Mouse (Mus musculus) hindbrain, embryonic 12.5 days (tissue): ENCODE results near the gene Golm1. TPM values are rescaled to one million over a fixed set of nuclear protein-coding genes. Genes with fewer than 3 reads are reported as not detected.

Experiments used
- ATAC-seq: fragments of 200-750 bp; cut with Nextera tagmentation; 2 replicates; pipeline ENCODE4 v1.8.0; 2017; ENCODE audit warnings: moderate TSS enrichment; ENCODE audit not compliant: low FRiP score
- H3K27ac ChIP-seq: fragments of 300-500 bp; sonication (generic); 2 replicates; pipeline ENCODE4 v1.5.1; 2016; ENCODE audit warnings: mild to moderate bottlenecking
- H3K27me3 ChIP-seq: fragments of 300-500 bp; sonication (generic); 2 replicates; pipeline ENCODE4 v1.6.1; 2016; ENCODE audit warnings: mild to moderate bottlenecking
- H3K36me3 ChIP-seq: fragments of 300-500 bp; sonication (generic); 2 replicates; pipeline ENCODE4 v1.6.1; 2016; ENCODE audit warnings: mild to moderate bottlenecking
- H3K4me1 ChIP-seq: fragments of 300-500 bp; sonication (generic); 2 replicates; pipeline ENCODE4 v1.6.1; 2016
- H3K4me2 ChIP-seq: fragments of 300-500 bp; sonication (generic); replicated peaks from 2 replicates; pipeline ENCODE4 v1.6.1; 2016; ENCODE audit warnings: mild to moderate bottlenecking
- H3K4me3 ChIP-seq: fragments of 300-500 bp; sonication (generic); 2 replicates; pipeline ENCODE4 v1.5.1; 2016; ENCODE audit warnings: mild to moderate bottlenecking
- H3K9ac ChIP-seq: fragments of 300-500 bp; sonication (generic); 2 replicates; pipeline ENCODE4 v1.6.1; 2016; ENCODE audit warnings: mild to moderate bottlenecking, moderate library complexity
- H3K9me3 ChIP-seq: fragments of 300-500 bp; sonication (generic); replicated peaks from 2 replicates; pipeline ENCODE4 v1.6.1; 2016; ENCODE audit warnings: mild to moderate bottlenecking
- WGBS: fragments of 180-500 bp; shearing (Covaris S2); methylation state at CpG from one replicate; pipeline ENCODE4 v1.1.7; 2016; 5-methylcytosine and 5-hydroxymethylcytosine counted together
- polyA plus RNA-seq: library from polyadenylated mRNA; unstranded; fragments of >200 nt; fragmentation: Nextera tagmentation; extraction: Ambion mirVana; gene quantifications from 2 replicates; pipeline ENCODE4 v1.2.1, GENCODE M21; 2016

The Golm1 gene
- polyA plus RNA-seq, 1 experiment from 2014 or later = 91.3 TPM

- no peaks in the 10 kb centered on the region for H3K27me3 ChIP-seq
- WGBS = 2% methylated on average over 3 of the region's 3 CpGs
- no peaks in the 10 kb centered on the region for H3K9me3 ChIP-seq
Observed at GRCm38 (mm10) chr13:59674215-59674614, 1.4 kb downstream of the Golm1 start.

DNA sequence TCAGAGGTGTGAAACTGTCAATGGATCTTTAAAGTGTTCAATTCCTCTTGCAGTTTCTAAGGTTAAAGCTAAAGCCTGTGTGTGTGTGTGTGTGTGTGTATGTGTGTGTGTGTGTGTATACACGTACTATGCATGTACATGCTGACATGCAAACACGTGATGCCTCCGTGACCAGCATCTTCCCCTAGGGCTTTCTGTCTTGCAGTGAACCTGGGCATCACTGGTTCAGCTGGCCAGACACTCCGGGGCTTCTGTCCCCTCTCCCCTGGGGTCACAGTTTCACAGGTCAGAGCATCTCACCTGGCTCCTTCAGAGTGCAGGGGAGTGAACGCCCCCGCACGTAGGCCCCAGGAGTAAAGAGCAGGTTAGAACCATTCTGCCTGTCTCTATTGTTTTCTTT is 2.0 kb downstream of the Golm1 start:
- H3K9ac ChIP-seq = peak overlapping the region; percentile 90
- peak overlapping the region; percentile 90 for H3K27ac ChIP-seq
- peak; percentile 13; the same call in 1 of the 2 replicates for ATAC-seq
- 23% methylated on average over 7 of the region's 7 CpGs for WGBS
- peak overlapping the region; percentile 79 for H3K4me2 ChIP-seq
- H3K9me3 ChIP-seq = no peaks in the 10 kb centered on the region
- H3K36me3 ChIP-seq = no peaks in the 10 kb centered on the region
- peak overlapping the region; percentile 32 for H3K4me3 ChIP-seq
- no peaks in the 10 kb centered on the region for H3K27me3 ChIP-seq
- H3K4me1 ChIP-seq = peaks cover 28% of the 10 kb centered on the region

More at GRCm38 (mm10) chr13:59674215-59674614, 1.4 kb downstream of the Golm1 start:
- Histone ChIP-seq H3K36me3 (no peaks in the 10 kb centered on the region), H3K4me2 (peak overlapping the region; percentile 79), H3K4me3 (peak overlapping the region; percentile 79), H3K4me1 (peaks cover 27% of the 10 kb centered on the region), H3K27ac (peak overlapping the region; percentile 90), H3K9ac (peak overlapping the region; percentile 90)
- ATAC-seq = peak; percentile 26; the same call in 1 of the 2 replicates

DNA sequence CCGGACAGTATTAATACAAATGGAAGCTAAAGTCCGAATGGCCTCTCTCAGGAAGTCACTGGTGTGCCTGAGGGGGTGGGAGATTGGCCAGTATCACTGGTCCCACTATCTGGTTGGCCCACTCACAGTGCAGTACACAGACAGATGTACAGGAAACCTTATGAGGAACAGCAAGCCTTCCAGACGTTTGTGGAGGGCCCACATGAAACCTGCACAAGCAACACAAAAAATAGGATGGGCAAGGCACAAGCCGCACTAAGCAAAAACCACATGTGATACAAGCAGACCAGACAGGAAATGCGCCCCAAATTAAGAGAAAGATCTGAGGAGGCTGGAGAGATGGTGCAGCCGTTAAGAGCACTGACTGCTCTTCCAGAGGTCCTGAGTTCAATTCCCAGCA is 3.4 kb downstream of the Golm1 start:
- WGBS = 71% methylated on average over 6 of the region's 6 CpGs

DNA sequence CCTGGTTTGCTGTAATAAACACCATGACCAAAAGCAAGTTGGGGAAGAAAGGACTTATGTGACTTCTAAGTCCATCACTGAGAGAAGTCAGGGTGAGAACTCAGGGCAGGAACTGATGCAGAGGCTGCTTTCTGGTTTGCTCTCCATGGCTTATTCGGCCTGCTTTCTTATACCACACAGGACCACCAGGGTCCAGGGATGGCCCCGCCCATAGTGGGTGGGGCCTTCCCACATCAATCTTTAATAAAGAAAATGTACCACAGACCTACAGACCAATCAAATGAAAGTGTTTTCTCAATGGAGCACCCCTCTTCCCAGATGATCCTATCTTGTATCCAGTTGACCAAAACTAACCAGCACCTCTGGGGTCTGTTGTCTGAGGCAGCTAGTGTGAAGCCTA is 4.1 kb downstream of the Golm1 start:
- Histone ChIP-seq H3K4me3 (no peak overlapping the region), H3K9me3 (no peaks in the 10 kb centered on the region), H3K4me1 (peaks cover 30% of the 10 kb centered on the region), H3K4me2 (no peak overlapping the region), H3K36me3 (0 out of 2 replicates have a peak, but pooled peaks cover under 1% of the 10 kb centered on the region), H3K9ac (no peak overlapping the region), H3K27me3 (no peaks in the 10 kb centered on the region), H3K27ac (no peak overlapping the region; the same call in 1 of the 2 replicates)
- ATAC-seq = peak; percentile 49
- WGBS = 62% methylated on average over 2 of the region's 2 CpGs

More for the DNA sequence above, 3.4 kb downstream of the Golm1 start:
- Histone ChIP-seq H3K36me3 (no peaks in the 10 kb centered on the region), H3K9ac (no peak overlapping the region), H3K27ac (peak overlapping the region; percentile 68), H3K9me3 (no peaks in the 10 kb centered on the region), H3K4me2 (peak overlapping the region; percentile 15; the same call in 1 of the 2 replicates), H3K4me1 (peaks cover 30% of the 10 kb centered on the region), H3K27me3 (no peaks in the 10 kb centered on the region), H3K4me3 (no peak overlapping the region)
- no peak for ATAC-seq

- no peak for ATAC-seq
- 90% methylated on average over 10 of the region's 10 CpGs for WGBS
- Histone ChIP-seq H3K36me3 (peaks cover 8% of the 10 kb centered on the region), H3K27ac (no peak overlapping the region), H3K9ac (no peak overlapping the region), H3K9me3 (no peaks in the 10 kb centered on the region), H3K4me1 (peaks cover 30% of the 10 kb centered on the region), H3K4me2 (no peak overlapping the region), H3K4me3 (no peak overlapping the region), H3K27me3 (no peaks in the 10 kb centered on the region)
Observed at GRCm38 (mm10) chr13:59669946-59670345, 5.7 kb downstream of the Golm1 start.

DNA sequence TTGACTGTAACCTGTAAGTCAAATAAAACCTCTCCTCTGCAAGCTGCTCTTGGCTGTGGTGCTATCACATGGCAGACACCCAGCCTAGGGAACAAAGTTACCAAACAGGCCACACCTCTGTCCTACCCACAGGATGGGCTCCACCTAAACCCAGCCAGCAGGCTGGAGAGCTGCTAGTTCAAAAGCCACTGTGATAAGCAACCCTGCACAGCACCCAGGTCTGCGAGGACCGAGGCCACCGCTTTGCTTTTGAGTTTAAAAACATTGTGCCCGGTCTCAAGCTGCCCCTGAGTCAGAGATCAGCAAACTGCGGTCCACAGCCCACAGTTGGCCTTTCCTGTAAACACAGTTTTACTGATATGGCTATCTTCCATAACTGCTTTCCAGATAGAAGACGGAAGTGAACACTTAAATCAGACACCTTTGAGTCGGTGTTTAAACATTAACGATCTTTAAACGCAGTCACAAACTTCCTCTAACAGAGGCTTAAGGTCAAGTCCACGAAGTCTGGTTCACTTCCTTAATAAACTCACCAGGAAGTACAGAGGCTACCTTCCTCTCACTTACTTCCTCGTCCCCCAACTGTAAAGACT is 7.0 kb downstream of the Golm1 start:
- no peak for ATAC-seq
- Histone ChIP-seq H3K36me3 (peaks cover 21% of the 10 kb centered on the region), H3K27ac (peak overlapping the region; percentile 7; the same call in 1 of the 2 replicates), H3K4me1 (peaks cover 25% of the 10 kb centered on the region), H3K27me3 (no peaks in the 10 kb centered on the region), H3K9ac (no peak overlapping the region), H3K4me3 (no peak overlapping the region), H3K4me2 (no peak overlapping the region), H3K9me3 (no peaks in the 10 kb centered on the region)
- WGBS = 83% methylated on average over 11 of the region's 11 CpGs

DNA sequence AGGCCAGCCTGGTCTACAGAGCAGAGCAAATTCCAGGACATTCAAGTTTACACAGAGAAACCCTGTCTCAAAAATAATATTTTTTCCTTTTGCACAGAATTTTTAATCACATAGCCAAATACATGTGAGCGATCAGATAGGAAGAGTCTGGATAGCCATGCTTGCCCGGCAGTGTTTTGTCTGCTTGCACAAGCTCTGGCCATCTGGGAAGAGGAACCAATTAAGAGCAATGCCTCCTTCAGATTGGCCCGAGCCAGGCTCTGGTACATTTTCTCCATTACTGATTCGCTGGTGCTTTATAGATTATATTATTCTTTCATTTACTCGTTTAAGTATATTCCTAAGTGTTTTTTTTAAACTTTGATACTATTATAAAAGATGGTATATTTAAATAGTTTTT is 7.8 kb downstream of the Golm1 start:
- Histone ChIP-seq H3K36me3 (peaks cover 28% of the 10 kb centered on the region), H3K4me3 (no peak overlapping the region), H3K9ac (no peak overlapping the region), H3K9me3 (no peaks in the 10 kb centered on the region), H3K27me3 (no peaks in the 10 kb centered on the region), H3K4me1 (peaks cover 20% of the 10 kb centered on the region), H3K27ac (no peak overlapping the region), H3K4me2 (no peak overlapping the region)
- no peak for ATAC-seq
- 86% methylated on average over 5 of the region's 5 CpGs for WGBS

DNA sequence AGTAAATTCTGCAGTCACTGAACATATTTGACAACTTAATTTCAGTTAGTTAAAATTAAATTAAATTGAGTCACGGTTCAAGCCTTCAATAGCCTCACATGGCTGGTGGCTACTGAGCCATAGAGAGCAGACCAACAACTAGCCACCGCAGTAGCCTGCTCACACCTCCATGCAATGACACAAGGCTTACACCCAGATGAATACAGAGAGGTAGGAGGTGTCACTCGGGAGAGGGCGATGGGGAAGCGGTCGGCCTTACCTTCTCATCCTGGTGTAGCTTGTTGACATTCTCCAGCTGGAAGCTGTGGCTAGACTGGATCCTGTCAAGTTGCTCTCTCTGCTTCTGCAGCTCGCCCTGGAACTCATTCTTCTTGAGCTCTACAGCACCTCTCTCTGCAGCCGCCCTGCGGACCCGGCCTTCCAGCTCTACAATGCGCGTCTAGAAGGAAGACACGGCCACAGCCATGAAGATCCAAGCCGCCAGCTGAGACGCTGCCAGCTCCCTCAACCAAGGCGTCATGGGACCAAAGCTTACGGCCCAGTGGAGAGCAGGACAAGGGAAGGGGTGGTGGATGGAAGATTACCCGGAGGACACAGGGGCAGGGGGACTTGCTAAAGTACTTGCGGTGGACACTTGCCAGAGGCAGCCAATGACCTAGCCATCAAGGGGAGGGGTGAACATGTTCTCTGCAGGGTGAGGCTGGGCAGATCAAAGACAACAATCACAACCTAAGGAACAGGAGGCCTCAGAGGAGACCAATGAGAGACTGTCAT is 11.5 kb downstream of the Golm1 start:
- peaks cover 63% of the 10 kb centered on the region for H3K36me3 ChIP-seq
- no peak overlapping the region for H3K27ac ChIP-seq
- H3K9me3 ChIP-seq = no peaks in the 10 kb centered on the region
- no peak for ATAC-seq
- no peak overlapping the region for H3K9ac ChIP-seq
- H3K4me3 ChIP-seq = no peak overlapping the region
- H3K4me2 ChIP-seq = no peak overlapping the region
- no peaks in the 10 kb centered on the region for H3K27me3 ChIP-seq
- 95% methylated on average over 19 of the region's 19 CpGs for WGBS
- H3K4me1 ChIP-seq = peaks cover 3% of the 10 kb centered on the region; the same call in 1 of the 2 replicates

- Histone ChIP-seq H3K4me2 (no peak overlapping the region), H3K9me3 (no peaks in the 10 kb centered on the region; the same call in 1 of the 2 replicates), H3K27ac (no peak overlapping the region), H3K9ac (no peak overlapping the region), H3K4me1 (peaks cover 9% of the 10 kb centered on the region), H3K36me3 (peaks cover 78% of the 10 kb centered on the region), H3K27me3 (no peaks in the 10 kb centered on the region), H3K4me3 (no peak overlapping the region)
- 96% methylated on average over 12 of the region's 12 CpGs for whole genome bisulfite sequencing
- ATAC-seq = no peak
Observed at GRCm38 (mm10) chr13:59661966-59662365, 13.6 kb downstream of the Golm1 start.

GRCm38 (mm10) chr13:59661387-59661786 is 14.2 kb downstream of the Golm1 start:
- Histone ChIP-seq H3K27ac (no peak overlapping the region), H3K36me3 (peaks cover 76% of the 10 kb centered on the region), H3K4me2 (no peak overlapping the region), H3K27me3 (no peaks in the 10 kb centered on the region), H3K4me3 (no peak overlapping the region), H3K4me1 (peaks cover 14% of the 10 kb centered on the region), H3K9me3 (no peaks in the 10 kb centered on the region; the same call in 1 of the 2 replicates), H3K9ac (no peak overlapping the region)
- no peak for ATAC-seq
- 94% methylated on average over 8 of the region's 8 CpGs for WGBS

DNA sequence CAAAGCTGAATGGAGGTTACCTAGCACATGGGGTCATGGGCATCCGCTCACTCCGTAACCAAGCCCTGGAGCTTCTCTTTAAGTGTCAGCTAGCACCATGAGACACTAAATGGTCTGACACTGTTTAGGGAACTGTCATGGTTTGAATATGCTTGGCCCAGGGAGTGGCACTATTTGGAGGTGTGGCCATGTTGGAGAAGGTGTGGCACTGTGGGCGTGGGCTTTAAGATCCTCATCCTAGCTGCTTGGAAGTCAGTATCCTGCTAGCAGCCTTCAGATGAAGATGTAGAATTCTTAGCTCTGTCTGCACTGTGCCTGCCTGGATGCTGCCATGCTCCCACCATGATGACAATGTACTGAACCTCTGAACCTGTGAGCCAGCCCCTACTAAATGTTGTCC is 15.2 kb downstream of the Golm1 start:
- Histone ChIP-seq H3K27ac (no peak overlapping the region), H3K9ac (no peak overlapping the region), H3K4me2 (no peak overlapping the region), H3K9me3 (no peaks in the 10 kb centered on the region; the same call in 1 of the 2 replicates), H3K36me3 (peaks cover 75% of the 10 kb centered on the region), H3K4me3 (no peak overlapping the region), H3K4me1 (peaks cover 19% of the 10 kb centered on the region), H3K27me3 (no peaks in the 10 kb centered on the region)
- 98% methylated on average over 3 of the region's 3 CpGs for WGBS
- ATAC-seq = no peak

DNA sequence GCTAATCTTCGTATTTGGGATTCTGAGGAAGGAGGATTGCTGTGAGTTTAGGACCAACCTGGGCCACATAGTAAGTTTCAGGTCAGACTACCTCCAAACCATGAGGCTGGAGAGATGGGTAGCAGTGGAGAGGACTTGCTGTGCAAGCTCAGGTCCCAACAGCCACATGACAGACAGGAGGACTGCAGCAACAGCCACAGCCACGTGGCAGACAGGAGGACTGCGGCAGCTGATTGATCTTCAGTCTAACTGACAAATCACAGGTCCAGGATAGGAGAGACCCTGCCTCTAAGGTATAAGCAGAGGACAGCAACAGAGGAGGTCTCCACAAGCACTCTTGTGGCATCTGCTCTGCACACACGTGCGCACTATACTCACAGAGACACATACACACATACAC is 17.8 kb downstream of the Golm1 start:
- ATAC-seq = no peak
- Histone ChIP-seq H3K27me3 (no peaks in the 10 kb centered on the region), H3K27ac (peak overlapping the region; percentile 80; the same call in 1 of the 2 replicates), H3K36me3 (peaks cover 53% of the 10 kb centered on the region), H3K4me1 (peaks cover 43% of the 10 kb centered on the region), H3K9ac (no peak overlapping the region), H3K9me3 (no peaks in the 10 kb centered on the region; the same call in 1 of the 2 replicates), H3K4me3 (no peak overlapping the region), H3K4me2 (no peak overlapping the region)
- WGBS = 75% methylated on average over 5 of the region's 5 CpGs
